ENCODE assay signal across 8 mouse cellular contexts in the genomic region with DNA sequence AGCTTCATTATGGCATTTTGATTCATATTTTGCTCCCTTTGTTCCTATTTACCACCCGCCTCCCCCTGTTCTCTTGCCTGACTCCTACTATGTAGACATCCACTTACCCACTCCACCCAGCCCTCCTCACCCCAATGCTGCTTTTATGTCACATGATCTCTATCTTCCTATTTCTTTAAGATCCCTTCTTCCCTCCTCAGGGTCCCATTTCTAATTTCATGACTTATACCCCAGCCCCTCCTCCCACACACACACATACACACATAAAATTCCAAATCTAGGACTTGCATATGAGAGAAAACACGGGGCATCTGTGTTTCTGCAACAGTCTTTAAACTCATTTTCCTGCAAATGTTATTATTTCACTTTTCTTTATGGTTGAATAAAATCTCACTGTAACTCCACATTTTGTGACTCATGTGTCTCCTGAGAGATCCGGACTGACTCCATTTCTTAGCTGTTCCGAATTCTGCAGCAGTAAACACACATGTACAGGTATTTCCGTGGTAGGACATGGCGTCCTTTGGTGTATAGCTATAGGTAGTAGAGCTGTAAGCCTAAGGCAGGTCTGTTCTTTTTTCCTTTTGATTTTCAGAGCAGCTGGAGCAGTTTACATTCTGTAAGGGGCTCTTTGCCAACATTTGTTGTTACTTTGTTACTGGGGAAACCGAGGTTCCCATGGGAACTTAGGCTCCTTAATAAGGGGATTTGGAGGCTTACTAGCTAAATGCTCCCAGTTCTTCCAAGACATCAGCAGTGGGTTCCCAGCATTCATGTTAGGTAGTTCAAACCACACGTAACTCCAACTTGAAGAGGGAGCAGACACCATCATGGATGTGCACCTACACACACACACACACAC. TPM values are rescaled to one million over a fixed set of nuclear protein-coding genes. Genes with fewer than 3 reads are reported as not detected.
DNase-seq lines count a peak whose midpoint lies in the region; ATAC-seq and TF ChIP-seq lines count a peak whose summit lies in the region.

No protein-coding gene starts in this region.

- H3K4me1 ChIP-seq in embryonic facial prominence, embryonic 14.5 days (ENCODE audit: control insufficient read depth, insufficient read depth, low read length): peaks cover 17% of the 10 kb centered on the region
- peaks cover 12% of the 10 kb centered on the region for H3K4me1 ChIP-seq in intestine, postnatal 0 days (replicated peaks; ENCODE audit: control insufficient read depth, insufficient read depth, low read length)
- no peaks in the 10 kb centered on the region for H3K4me1 ChIP-seq in cerebellum, adult 2 months (ENCODE audit: control insufficient read depth, insufficient read depth, low read length)

- no peaks in the 10 kb centered on the region for H3K9me3 ChIP-seq in embryonic facial prominence, embryonic 14.5 days (ENCODE audit: control insufficient read depth, low read length)
- H3K9me3 ChIP-seq in intestine, postnatal 0 days (ENCODE audit: control insufficient read depth): no peaks in the 10 kb centered on the region

- peaks cover 5% of the 10 kb centered on the region; the same call in 1 of the 2 replicates for H3K36me3 ChIP-seq in embryonic facial prominence, embryonic 14.5 days (ENCODE audit: control insufficient read depth, insufficient read depth, low read length)
- H3K36me3 ChIP-seq in intestine, postnatal 0 days (ENCODE audit: control insufficient read depth, insufficient read depth): peaks cover 7% of the 10 kb centered on the region
- H3K36me3 ChIP-seq in myocyte (ENCODE audit: control insufficient read depth, insufficient read depth): no peaks in the 10 kb centered on the region

- H3K4me3 ChIP-seq in embryonic facial prominence, embryonic 14.5 days (ENCODE audit: low read depth, low read length): peak overlapping the region; percentile 75
- peak overlapping the region; percentile 75; the same call in 1 of the 2 replicates for H3K4me3 ChIP-seq in intestine, postnatal 0 days (ENCODE audit: low read depth, low read length)
- H3K4me3 ChIP-seq in myocyte: peak overlapping the region; percentile 50
- H3K4me3 ChIP-seq in cerebellum, adult 2 months (replicated peaks; ENCODE audit: insufficient read depth, low read depth, low read length): no peak overlapping the region

- ATAC-seq in embryonic facial prominence, embryonic 14.5 days (ENCODE audit: low read depth): peak; percentile 30; the same call in 1 of the 2 replicates
- 0 out of 2 replicates have a peak, but pooled peaks have one; percentile 32 for ATAC-seq in intestine, postnatal 0 days

- H3K9ac ChIP-seq in embryonic facial prominence, embryonic 14.5 days (ENCODE audit: low read depth, low read length): peak overlapping the region; percentile 90
- 0 out of 2 replicates have a peak overlapping the region, but pooled peaks have one; percentile 87 for H3K9ac ChIP-seq in intestine, postnatal 0 days (ENCODE audit: low read depth, low read length)

- TF ChIP-seq CTCF in intestine, postnatal 0 days (IDR thresholded peaks at IDR 0.05; ENCODE audit: low read depth): no peak
- TF ChIP-seq CTCF in cerebellum, adult 2 months (IDR thresholded peaks at IDR 0.05; ENCODE audit: borderline replicate concordance, insufficient read depth, low read depth, low read length): no peak

- peak overlapping the region; percentile 88 for H3K4me2 ChIP-seq in embryonic facial prominence, embryonic 14.5 days (ENCODE audit: low read depth, low read length)
- peak overlapping the region; percentile 89 for H3K4me2 ChIP-seq in intestine, postnatal 0 days (replicated peaks; ENCODE audit: low read depth)
- H3K4me2 ChIP-seq in myocyte (ENCODE audit: low read depth): peak overlapping the region; percentile 95

- peak overlapping the region; percentile 12 for H3ac ChIP-seq in myocyte (ENCODE audit: control insufficient read depth, insufficient read length)

- intact Hi-C loops in left cerebral cortex, postnatal 25 days (cut with DNase I): loop anchor here (5.0 kb wide), 1 partner anchor 409 kb away; no protein-coding TSS in a partner anchor

- DNase-seq in left cerebral cortex, postnatal 25 days (ENCODE audit: low spot score in 2 of 2): peak; percentile 6 to 38
- no peak for DNase-seq in left cerebral cortex, adult 8-10 months (ENCODE audit: low spot score in 2 of 2)
- peak; percentile 87 for DNase-seq in embryonic facial prominence, embryonic 14.5 days (ENCODE audit: low spot score)
- no peak for DNase-seq in cerebellum, adult 2 months
- no peak for DNase-seq in cerebellum, adult 9-11 months
- no peak for DNase-seq in natural killer cell, adult 2 months (ENCODE audit: low spot score in 2 of 2)

- no peak for TF ChIP-seq POLR2A in myocyte (IDR thresholded peaks at IDR 0.05; ENCODE audit: insufficient read length, low read depth)
- TF ChIP-seq POLR2A in cerebellum, adult 2 months (IDR thresholded peaks at IDR 0.05; ENCODE audit: borderline replicate concordance, insufficient read depth, low read length): no peak

- no peaks in the 10 kb centered on the region for H3K79me2 ChIP-seq in myocyte (ENCODE audit: control insufficient read depth, insufficient read depth)

- 53% methylated on average over 8 of the region's 8 CpGs for WGBS in embryonic facial prominence, embryonic 14.5 days
- 73% methylated on average over 8 of the region's 8 CpGs for WGBS in intestine, postnatal 0 days
- WGBS in cerebellum, adult 2 months: 53% methylated on average over 8 of the region's 8 CpGs

- no peaks in the 10 kb centered on the region for H3K27me3 ChIP-seq in embryonic facial prominence, embryonic 14.5 days (replicated peaks; ENCODE audit: control insufficient read depth, insufficient read depth, low read length)
- H3K27me3 ChIP-seq in intestine, postnatal 0 days (replicated peaks; ENCODE audit: control insufficient read depth, insufficient read depth, low read length): no peaks in the 10 kb centered on the region
- no peaks in the 10 kb centered on the region for H3K27me3 ChIP-seq in myocyte (ENCODE audit: control insufficient read depth, insufficient read depth, insufficient read length)
- no peaks in the 10 kb centered on the region for H3K27me3 ChIP-seq in cerebellum, adult 2 months (ENCODE audit: control insufficient read depth, insufficient read depth, low read length)

- H3K27ac ChIP-seq in embryonic facial prominence, embryonic 14.5 days (replicated peaks; ENCODE audit: low read depth, low read length): peak overlapping the region; percentile 83
- peak overlapping the region; percentile 94 for H3K27ac ChIP-seq in intestine, postnatal 0 days (ENCODE audit: low read depth, low read length)
- no peak overlapping the region for H3K27ac ChIP-seq in cerebellum, adult 2 months (ENCODE audit: insufficient read depth, low read length)

TF ChIP-seq in myocyte, 11 proteins besides CTCF, POLR2A, EP300 and RAD21:
- TF ChIP-seq E2F4 (IDR thresholded peaks at IDR 0.05; ENCODE audit: insufficient read depth): no peak
- TF ChIP-seq MAX (IDR thresholded peaks at IDR 0.05; ENCODE audit: low read depth): no peak
- no peak for TF ChIP-seq MYOD1 (IDR thresholded peaks at IDR 0.05; ENCODE audit: control insufficient read depth in 1 of 3, insufficient read length in 2 of 3, low read depth in 2 of 3)
- TF ChIP-seq MYOG (IDR thresholded peaks at IDR 0.05; ENCODE audit: control insufficient read depth in 1 of 3, insufficient read depth in 1 of 3, insufficient read length in 2 of 3, low read depth in 2 of 3): no peak
- TF ChIP-seq SRF (IDR thresholded peaks at IDR 0.05; ENCODE audit: control insufficient read depth, insufficient read length, low read depth): no peak
- TF ChIP-seq REST (IDR thresholded peaks at IDR 0.05; ENCODE audit: insufficient read depth, insufficient read length): no peak
- no peak for TF ChIP-seq TCF3 (IDR thresholded peaks at IDR 0.05; ENCODE audit: insufficient read length, low read depth)
- no peak for TF ChIP-seq TCF12 (IDR thresholded peaks at IDR 0.05; ENCODE audit: insufficient read depth, poor library complexity, severe bottlenecking)
- TF ChIP-seq POLR2AphosphoS2 (IDR thresholded peaks at IDR 0.05; ENCODE audit: insufficient read length, low read depth): no peak
- no peak for TF ChIP-seq CEBPB (IDR thresholded peaks at IDR 0.05; ENCODE audit: insufficient read depth, poor library complexity, severe bottlenecking)
- TF ChIP-seq USF1 (IDR thresholded peaks at IDR 0.05; ENCODE audit: low read depth): no peak

RNA-seq across cellular contexts. Expression of gene BC017158, which starts 0.7 kb away (rescaled TPM):
- 10 to 100 TPM; 20.8 to 26.7 TPM for total RNA-seq in left cerebral cortex, postnatal 25 days (2021)
- total RNA-seq in left cerebral cortex, adult 8-10 months (2022): 10 to 100 TPM; 25.7 to 29.4 (median 28.9) TPM
- polyA plus RNA-seq in embryonic facial prominence, embryonic 14.5 days (2014; fragmentation: Nextera tagmentation; extraction: Ambion mirVana): 23.6 and 26.1 TPM in 2 replicates
- polyA plus RNA-seq in intestine, postnatal 0 days (2015; fragmentation: Nextera tagmentation; extraction: Ambion mirVana): 32.6 and 34.7 TPM in 2 replicates
- 10.9 TPM for polyA plus RNA-seq in myocyte (2012; fragmentation: generic; extraction: Trizol)
- polyA plus RNA-seq in cerebellum, adult 2 months (2012; rRNA removed): 35.4 and 38.9 TPM in 2 replicates

RNA-seq across cellular contexts. Expression of gene Slc5a2, which starts 33.3 kb away (rescaled TPM):
- not detected for total RNA-seq in left cerebral cortex, postnatal 25 days (2021)
- total RNA-seq in left cerebral cortex, adult 8-10 months (2022): not detected
- polyA plus RNA-seq in embryonic facial prominence, embryonic 14.5 days (2014; fragmentation: Nextera tagmentation; extraction: Ambion mirVana): not detected in 2 replicates
- polyA plus RNA-seq in intestine, postnatal 0 days (2015; fragmentation: Nextera tagmentation; extraction: Ambion mirVana): not detected in 2 replicates
- not detected for polyA plus RNA-seq in myocyte (2012; fragmentation: generic; extraction: Trizol)
- polyA plus RNA-seq in cerebellum, adult 2 months (2012; rRNA removed): 0.30 and 0.51 TPM in 2 replicates

RNA-seq across cellular contexts. Expression of gene Tgfb1i1, which starts 52.1 kb away (rescaled TPM):
- 10 to 100 TPM; 18.6 to 22.6 TPM for total RNA-seq in left cerebral cortex, postnatal 25 days (2021)
- 10 to 100 TPM; 16.0 to 17.2 (median 16.5) TPM for total RNA-seq in left cerebral cortex, adult 8-10 months (2022)
- 74.4 and 76.8 TPM in 2 replicates for polyA plus RNA-seq in embryonic facial prominence, embryonic 14.5 days (2014; fragmentation: Nextera tagmentation; extraction: Ambion mirVana)
- 111 and 113 TPM in 2 replicates for polyA plus RNA-seq in intestine, postnatal 0 days (2015; fragmentation: Nextera tagmentation; extraction: Ambion mirVana)
- polyA plus RNA-seq in myocyte (2012; fragmentation: generic; extraction: Trizol): 58.1 TPM
- polyA plus RNA-seq in cerebellum, adult 2 months (2012; rRNA removed): 10.8 and 13.1 TPM in 2 replicates

Comparison
In these comparisons a context has a peak if more than half of its experiments do, and no peak if none do; other contexts are left out.
1. DNase-seq: peak in left cerebral cortex, postnatal 25 days (2 of 2) and embryonic facial prominence, embryonic 14.5 days (single experiment); none in left cerebral cortex, adult 8-10 months (0 of 2), cerebellum, adult 2 months (0 of 2), cerebellum, adult 9-11 months (single experiment) and natural killer cell, adult 2 months (0 of 2).
2. Peak in every context shown above with its lines, with median percentiles within 50 percentile points of each other: H3K4me2 ChIP-seq.